Mouse (Mus musculus) heart, adult 2 months (tissue): ENCODE measurements at regions not wholly inside any gene's neighbourhood (a gene's known extent, or its start where the extent isn't known, plus 50 kb on each side); places are given as distances from the start of the nearest gene placed in this dataset.

Experiments used
- DNase-seq, 2 experiments: peaks; one replicate each; pipeline ENCODE4 v3.0.0; 2021
- H3K27ac ChIP-seq: fragments of 200-600 bp; 2 replicates; pipeline ENCODE4 v1.8.1; 2022
- H3K27me3 ChIP-seq: fragments of 200-500 bp; 2 replicates; pipeline ENCODE4 v1.6.1; 2012; ENCODE audit warnings: mild to moderate bottlenecking, low read length, inconsistent platforms, mixed read lengths; ENCODE audit not compliant: control insufficient read depth, insufficient read depth
- H3K36me3 ChIP-seq: fragments of 200-500 bp; 2 replicates; pipeline ENCODE4 v1.6.1; 2012; ENCODE audit warnings: low read length, inconsistent platforms; ENCODE audit not compliant: control insufficient read depth, insufficient read depth
- H3K4me1 ChIP-seq: fragments of 200-500 bp; 2 replicates; pipeline ENCODE4 v1.6.1; 2011; ENCODE audit warnings: low read length; ENCODE audit not compliant: control insufficient read depth, insufficient read depth
- H3K4me3 ChIP-seq: fragments of 200-600 bp; 2 replicates; pipeline ENCODE4 v1.8.1; 2022
- H3K79me2 ChIP-seq: fragments of 200-500 bp; replicated peaks from 2 replicates; pipeline ENCODE4 v1.6.1; 2012; ENCODE audit warnings: mild to moderate bottlenecking, inconsistent platforms, low read length, moderate library complexity, mixed read lengths; ENCODE audit not compliant: control insufficient read depth, insufficient read depth
- H3K9ac ChIP-seq: fragments of 200-500 bp; 2 replicates; pipeline ENCODE4 v1.6.1; 2012; ENCODE audit warnings: low read depth, mild to moderate bottlenecking, control low read depth, inconsistent platforms, low read length, mixed read lengths
- CTCF ChIP-seq: fragments of 200-600 bp; IDR thresholded peaks from 2 replicates; pipeline ENCODE4 v1.8.1; 2022; ENCODE audit warnings: antibody characterized with exemption, mild to moderate bottlenecking, moderate library complexity
- EP300 ChIP-seq: fragments of 200-500 bp; IDR thresholded peaks from 2 replicates; pipeline ENCODE4 v1.6.1; 2011; ENCODE audit warnings: low read depth, low read length, control low read depth; ENCODE audit not compliant: insufficient read depth
- POLR2A ChIP-seq: fragments of 200-500 bp; IDR thresholded peaks from 2 replicates; pipeline ENCODE4 v1.6.1; 2011; ENCODE audit warnings: mild to moderate bottlenecking, low read depth, low read length, control low read depth; ENCODE audit not compliant: insufficient read depth
- WGBS: fragments of 180-500 bp; shearing (Covaris S2); methylation state at CpG from one replicate; pipeline ENCODE4 v1.1.7; 2018; 5-methylcytosine and 5-hydroxymethylcytosine counted together
- intact Hi-C: fragments of 180-260 bp; cut with DNase I; formaldehyde crosslinking; loops from one replicate; pipeline ENCODE4 v1.15.1; 2025

DNA sequence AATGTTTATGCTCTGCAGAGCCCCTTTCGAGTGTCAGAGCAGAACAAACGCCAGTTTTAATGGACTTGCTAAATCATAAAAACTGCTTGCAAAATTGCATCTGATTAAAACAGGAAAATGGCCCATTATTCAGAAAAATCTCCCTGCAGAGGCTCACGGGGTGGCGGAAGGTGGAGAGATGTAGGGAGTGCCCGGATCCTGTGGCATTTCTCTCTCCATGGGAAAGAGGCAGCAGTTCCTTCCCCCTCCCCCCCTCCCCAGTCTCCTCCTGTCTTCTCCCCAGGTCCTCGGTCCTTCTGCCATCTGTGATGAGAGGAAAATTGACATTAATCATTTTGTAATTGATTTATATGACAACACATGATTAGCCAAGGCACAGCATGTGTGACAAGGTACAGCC lies 195.6 kb downstream of the Trim29 start:
- Histone ChIP-seq H3K79me2 (no peaks in the 10 kb centered on the region), H3K4me3 (no peak overlapping the region), H3K4me1 (peaks cover 5% of the 10 kb centered on the region), H3K9ac (no peak overlapping the region), H3K27me3 (no peaks in the 10 kb centered on the region), H3K27ac (no peak overlapping the region), H3K36me3 (no peaks in the 10 kb centered on the region)
- no peak for TF ChIP-seq EP300
- no peak for TF ChIP-seq CTCF
- no peak for TF ChIP-seq POLR2A
- DNase-seq, result no peak
- intact Hi-C loops, result no loop called here
- WGBS, result 60% methylated on average over 6 of the region's 6 CpGs

GRCm38 (mm10) chr9:43512806-43513205 lies 202.2 kb downstream of the Trim29 start:
- Histone ChIP-seq H3K79me2 (no peaks in the 10 kb centered on the region), H3K27me3 (no peaks in the 10 kb centered on the region; the same call in 1 of the 2 replicates), H3K4me3 (no peak overlapping the region), H3K9ac (no peak overlapping the region), H3K4me1 (no peaks in the 10 kb centered on the region), H3K36me3 (no peaks in the 10 kb centered on the region), H3K27ac (no peak overlapping the region)
- TF ChIP-seq POLR2A (no peak), EP300 (no peak), CTCF (no peak)
- intact Hi-C loops, result no loop called here
- DNase-seq, result no peak
- 68% methylated on average over 6 of the region's 6 CpGs for WGBS

- DNase-seq, result no peak
These were observed 204.2 kb downstream of the Trim29 start for GRCm38 (mm10) chr9:43514731-43515458.

GRCm38 (mm10) chr9:43520931-43521330 lies 210.3 kb downstream of the Trim29 start:
- Histone ChIP-seq H3K27me3 (no peaks in the 10 kb centered on the region), H3K36me3 (no peaks in the 10 kb centered on the region), H3K79me2 (no peaks in the 10 kb centered on the region), H3K4me3 (no peak overlapping the region), H3K27ac (no peak overlapping the region), H3K9ac (no peak overlapping the region), H3K4me1 (no peaks in the 10 kb centered on the region)
- WGBS, result 90% methylated on average over 3 of the region's 3 CpGs
- no peak for DNase-seq
- intact Hi-C loops, result no loop called here
- no peak for TF ChIP-seq EP300
- TF ChIP-seq POLR2A, result no peak
- TF ChIP-seq CTCF, result no peak

More at GRCm38 (mm10) chr9:43514731-43515458, 204.2 kb downstream of the Trim29 start:
- Histone ChIP-seq H3K36me3 (no peaks in the 10 kb centered on the region), H3K27me3 (no peaks in the 10 kb centered on the region; the same call in 1 of the 2 replicates), H3K27ac (no peak overlapping the region), H3K9ac (no peak overlapping the region), H3K4me1 (no peaks in the 10 kb centered on the region), H3K79me2 (no peaks in the 10 kb centered on the region), H3K4me3 (no peak overlapping the region)
- TF ChIP-seq EP300 (no peak), CTCF (no peak), POLR2A (no peak)
- 49% methylated on average over 16 of the region's 16 CpGs for WGBS
- intact Hi-C loops, result no loop called here

GRCm38 (mm10) chr9:43524947-43525565 lies 214.4 kb downstream of the Trim29 start:
- Histone ChIP-seq H3K27ac (no peak overlapping the region), H3K79me2 (no peaks in the 10 kb centered on the region), H3K4me3 (no peak overlapping the region), H3K27me3 (no peaks in the 10 kb centered on the region), H3K9ac (no peak overlapping the region), H3K4me1 (no peaks in the 10 kb centered on the region), H3K36me3 (no peaks in the 10 kb centered on the region)
- no peak for DNase-seq
- intact Hi-C loops, result no loop called here
- TF ChIP-seq POLR2A (no peak), EP300 (no peak), CTCF (no peak)
- WGBS, result 39% methylated on average over 4 of the region's 4 CpGs

- Histone ChIP-seq H3K4me3 (no peak overlapping the region), H3K9ac (no peak overlapping the region), H3K27ac (no peak overlapping the region), H3K79me2 (no peaks in the 10 kb centered on the region), H3K4me1 (no peaks in the 10 kb centered on the region), H3K36me3 (no peaks in the 10 kb centered on the region), H3K27me3 (no peaks in the 10 kb centered on the region; the same call in 1 of the 2 replicates)
- DNase-seq, result no peak
- 39% methylated on average over 2 of the region's 2 CpGs for WGBS
- TF ChIP-seq CTCF, result no peak
- no peak for TF ChIP-seq POLR2A
- no peak for TF ChIP-seq EP300
- intact Hi-C loops, result no loop called here
These were observed 211.6 kb upstream of the Nectin1 start for GRCm38 (mm10) chr9:43532187-43532586.
